Mouse (Mus musculus) bone marrow macrophage, adult 2 months (primary cell): ENCODE measurements at regions not wholly inside any gene's neighbourhood (a gene's known extent, or its start where the extent isn't known, plus 50 kb on each side); places are given as distances from the start of the nearest gene placed in this dataset.

Experiments
- H3K27ac ChIP-seq: 2 replicates; pipeline ENCODE4 v1.5.1; 2012; ENCODE audit warnings: low read depth, low read length; ENCODE audit not compliant: insufficient read depth
- H3K4me1 ChIP-seq: 2 replicates; pipeline ENCODE4 v1.6.1; 2012; ENCODE audit warnings: low read length; ENCODE audit not compliant: control insufficient read depth, insufficient read depth
- H3K4me3 ChIP-seq: 2 replicates; pipeline ENCODE4 v1.5.1; 2012; ENCODE audit warnings: mild to moderate bottlenecking, low read length, moderate library complexity; ENCODE audit not compliant: insufficient read depth
- CTCF ChIP-seq: IDR thresholded peaks from 2 replicates; pipeline ENCODE4 v1.5.1; 2012; ENCODE audit warnings: low read depth, mild to moderate bottlenecking, low read length, moderate library complexity
- POLR2A ChIP-seq: IDR thresholded peaks from 2 replicates; pipeline ENCODE4 v1.6.1; 2012; ENCODE audit warnings: mild to moderate bottlenecking, low read depth, low read length, borderline replicate concordance

- TF ChIP-seq CTCF, result no peak
- TF ChIP-seq POLR2A, result no peak
- Histone ChIP-seq H3K4me3 (no peak overlapping the region), H3K27ac (no peak overlapping the region), H3K4me1 (no peaks in the 10 kb centered on the region)
Observed at GRCm38 (mm10) chr12:35725910-35726309, 191.1 kb upstream of the Ahr start.

- Histone ChIP-seq H3K4me1 (no peaks in the 10 kb centered on the region), H3K4me3 (no peak overlapping the region), H3K27ac (no peak overlapping the region)
- no peak for TF ChIP-seq POLR2A
- TF ChIP-seq CTCF, result no peak
Observed at GRCm38 (mm10) chr12:35724132-35724531, 189.3 kb upstream of the Ahr start.

DNA sequence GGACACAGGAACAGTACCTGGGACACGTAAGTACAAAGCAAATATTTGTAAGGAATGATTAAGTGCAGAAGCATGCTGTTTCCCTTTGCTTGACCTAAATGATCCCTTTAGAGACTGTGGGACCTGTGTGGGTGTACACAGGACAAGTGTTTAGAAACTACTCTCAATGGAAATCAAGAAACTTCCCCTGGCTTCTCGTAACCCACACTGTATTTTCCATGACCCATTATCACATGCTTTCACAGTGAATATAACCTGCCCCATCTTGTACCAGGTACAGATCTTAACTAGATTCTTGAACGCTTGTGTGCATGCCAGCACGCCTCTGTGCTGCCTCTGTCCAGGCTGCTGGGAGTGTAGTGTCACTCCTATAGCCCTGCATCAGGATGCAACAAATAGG lies 177.8 kb upstream of the Ahr start:
- no peak overlapping the region for H3K4me3 ChIP-seq
- H3K27ac ChIP-seq, result no peak overlapping the region
- TF ChIP-seq POLR2A (no peak), CTCF (no peak)
- peaks cover 14% of the 10 kb centered on the region for H3K4me1 ChIP-seq

DNA sequence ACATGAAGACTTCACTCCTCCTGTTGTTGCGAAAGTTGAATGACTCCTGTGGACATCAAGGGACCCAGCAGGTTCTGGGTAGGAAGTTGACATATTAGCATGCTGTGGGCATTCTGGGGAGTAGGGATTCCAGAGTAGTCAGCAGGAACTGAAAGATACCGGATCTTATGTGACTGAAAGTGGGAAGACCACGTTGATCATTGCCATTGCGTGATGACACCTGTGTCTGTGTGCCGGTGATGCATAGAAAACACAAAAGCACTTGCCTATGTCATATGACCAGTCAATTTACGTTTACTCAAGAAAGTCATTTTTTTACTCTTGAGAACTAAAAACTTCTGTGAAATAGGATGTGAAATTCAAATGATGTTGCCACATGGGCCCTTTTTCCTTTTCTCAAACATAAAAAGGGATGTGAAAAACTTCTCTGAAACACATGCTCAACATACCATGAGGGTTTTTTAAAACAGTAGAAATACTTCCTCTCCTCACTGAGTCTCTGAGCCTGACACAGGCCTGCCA lies 176.8 kb upstream of the Ahr start:
- TF ChIP-seq POLR2A (no peak), CTCF (no peak)
- Histone ChIP-seq H3K27ac (peak overlapping the region; percentile 41), H3K4me1 (peaks cover 14% of the 10 kb centered on the region), H3K4me3 (no peak overlapping the region)

- no peak for TF ChIP-seq CTCF
- no peak for TF ChIP-seq POLR2A
- H3K4me3 ChIP-seq, result no peak overlapping the region
- peaks cover 14% of the 10 kb centered on the region for H3K4me1 ChIP-seq
- no peak overlapping the region for H3K27ac ChIP-seq
Observed at GRCm38 (mm10) chr12:35710323-35710722, 175.5 kb upstream of the Ahr start.

DNA sequence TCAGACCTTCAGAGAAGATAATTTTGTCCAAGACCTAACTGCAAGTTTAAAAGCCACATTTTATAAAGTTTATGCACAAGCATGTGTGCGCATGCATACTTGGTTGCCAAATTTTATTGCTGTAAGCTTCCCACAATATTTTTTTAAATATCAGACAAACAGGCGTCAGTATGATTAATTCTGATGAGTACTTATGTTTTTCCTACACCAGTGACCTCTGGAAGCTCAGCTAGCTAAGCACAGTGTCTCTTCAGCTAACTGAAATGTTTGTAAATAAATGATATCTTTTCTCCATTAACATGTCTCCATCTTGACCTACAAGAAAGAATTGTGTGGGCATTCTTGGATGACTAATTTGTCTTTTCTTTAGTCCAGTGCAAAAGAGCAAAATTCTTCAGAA lies 168.6 kb upstream of the Ahr start:
- TF ChIP-seq POLR2A (no peak), CTCF (no peak)
- Histone ChIP-seq H3K27ac (no peak overlapping the region), H3K4me3 (no peak overlapping the region), H3K4me1 (no peaks in the 10 kb centered on the region)

- Histone ChIP-seq H3K4me1 (no peaks in the 10 kb centered on the region), H3K27ac (no peak overlapping the region), H3K4me3 (no peak overlapping the region)
- no peak for TF ChIP-seq CTCF
Observed at GRCm38 (mm10) chr12:35702674-35703073, 167.8 kb upstream of the Ahr start.

- no peak for TF ChIP-seq CTCF
- no peak for TF ChIP-seq POLR2A
- H3K27ac ChIP-seq, result no peak overlapping the region
- no peak overlapping the region for H3K4me3 ChIP-seq
- H3K4me1 ChIP-seq, result peaks cover 5% of the 10 kb centered on the region
Observed at GRCm38 (mm10) chr12:35694253-35694652, 159.4 kb upstream of the Ahr start.

DNA sequence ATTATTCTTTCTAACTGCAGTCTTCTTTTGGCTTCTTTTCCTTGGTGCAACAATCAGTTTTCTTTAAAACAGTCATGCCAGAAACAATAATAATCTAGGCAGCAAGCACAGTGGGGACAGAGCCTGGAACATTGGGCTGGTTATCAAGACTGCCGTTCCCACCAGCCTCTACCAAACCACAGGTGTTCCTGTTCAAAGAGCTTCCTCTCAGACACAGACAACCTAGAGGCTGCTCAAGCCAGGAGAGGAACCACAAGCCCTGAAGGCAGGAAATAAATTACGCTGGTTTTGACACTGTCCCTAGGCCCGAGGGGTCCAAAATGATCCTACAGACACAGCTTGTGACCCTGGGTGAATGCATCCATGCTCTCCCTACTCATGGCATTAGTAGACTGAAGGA lies 156.1 kb upstream of the Ahr start:
- TF ChIP-seq CTCF (no peak), POLR2A (no peak)
- Histone ChIP-seq H3K4me3 (no peak overlapping the region), H3K4me1 (peaks cover 5% of the 10 kb centered on the region), H3K27ac (no peak overlapping the region)

- Histone ChIP-seq H3K4me3 (no peak overlapping the region), H3K27ac (no peak overlapping the region), H3K4me1 (no peaks in the 10 kb centered on the region)
- no peak for TF ChIP-seq CTCF
- TF ChIP-seq POLR2A, result no peak
Observed at GRCm38 (mm10) chr12:35686231-35686630, 151.4 kb upstream of the Ahr start.

DNA sequence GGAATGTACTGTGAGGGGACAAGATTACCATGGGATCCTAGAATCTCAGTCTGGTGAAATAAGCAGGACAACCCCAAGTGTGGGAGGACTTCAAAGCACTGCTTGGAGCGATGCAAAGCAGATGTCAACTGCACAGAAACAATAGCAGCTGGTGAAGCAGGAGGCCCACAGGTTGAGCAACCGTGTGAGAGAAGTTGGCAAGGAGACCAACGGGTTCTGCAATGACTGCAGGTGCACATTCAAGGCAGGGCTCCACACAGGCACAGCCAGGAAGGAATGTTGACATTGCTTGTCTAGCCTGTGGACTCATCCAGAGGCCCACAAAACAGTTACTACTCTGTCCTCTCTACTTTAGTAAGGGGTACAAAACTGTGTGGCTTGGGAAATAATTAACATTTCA lies 150.4 kb upstream of the Ahr start:
- no peak overlapping the region for H3K4me3 ChIP-seq
- no peaks in the 10 kb centered on the region for H3K4me1 ChIP-seq
- TF ChIP-seq CTCF, result no peak
- no peak for TF ChIP-seq POLR2A
- no peak overlapping the region for H3K27ac ChIP-seq
